Comparison of ENCODE assay signal across 9 mouse cellular contexts in the genomic region with DNA sequence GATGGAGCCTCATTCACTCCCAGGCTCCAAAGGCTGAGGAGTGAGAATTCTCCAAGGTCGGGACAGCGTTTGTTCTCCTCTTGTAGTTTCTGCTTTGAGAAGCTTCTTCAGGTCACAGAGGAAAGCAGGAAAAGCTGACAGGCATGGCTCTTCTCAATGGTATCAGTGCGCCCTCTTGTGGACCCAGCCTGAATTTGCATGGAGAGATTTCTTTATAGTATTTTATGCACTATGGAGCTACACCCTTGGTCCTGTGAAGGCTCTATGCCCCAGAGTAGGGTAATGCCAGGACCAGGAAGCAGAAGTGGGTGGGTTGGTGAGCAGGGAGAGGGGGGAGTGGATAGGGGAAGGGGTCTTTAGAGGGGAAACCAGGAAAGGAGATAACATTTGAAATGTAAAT. TPM values are rescaled to one million over a fixed set of nuclear protein-coding genes. Genes with fewer than 3 reads are reported as not detected.
DNase-seq lines count a peak whose midpoint lies in the region; ATAC-seq and TF ChIP-seq lines count a peak whose summit lies in the region.
"Had no signal": no experiment of that assay in that cellular context is flagged by ENCODE, and none has a peak within 500 bp of the region (broad histone marks: within the 10 kb centered on the region; RNA-seq: fewer than 3 reads in every experiment).

No protein-coding gene starts in this region.

- TF ChIP-seq CTCF in G1E (IDR thresholded peaks at IDR 0.05; ENCODE audit: low read depth, low read length): peak; percentile 8; the same call in 1 of the 2 replicates

- no peak for DNase-seq in G1E (ENCODE audit: low spot score)
- peak; percentile 60 to 61 for DNase-seq in adrenal gland, adult 18-20 months (ENCODE audit: low spot score in 2 of 2)
- peak; percentile 86 for DNase-seq in embryo, embryonic 10 days (ENCODE audit: low spot score)
- peak; percentile 81 for DNase-seq in heart, embryonic 10.5 days (ENCODE audit: low spot score)
- peak; percentile 54 to 82 for DNase-seq in layer of hippocampus, adult 8-10 months (ENCODE audit: low spot score in 2 of 2)
- peak; percentile 71 for DNase-seq in lung, postnatal 10 days
- DNase-seq in right cerebral cortex, postnatal 36 days (ENCODE audit: low spot score in 2 of 2): peak; percentile 22 to 61

- no peak overlapping the region for H3K27ac ChIP-seq in heart, embryonic 10.5 days

- H3K4me3 ChIP-seq in G1E (ENCODE audit: low read depth, low read length): no peak overlapping the region
- H3K4me3 ChIP-seq in heart, embryonic 10.5 days: no peak overlapping the region

- H3K27me3 ChIP-seq in G1E (ENCODE audit: insufficient read depth, low read length): no peaks in the 10 kb centered on the region
- H3K27me3 ChIP-seq in heart, embryonic 10.5 days (ENCODE audit: insufficient read depth, poor library complexity, severe bottlenecking): no peaks in the 10 kb centered on the region

- no peaks in the 10 kb centered on the region for H3K4me1 ChIP-seq in G1E (ENCODE audit: insufficient read depth, low read depth, low read length)
- no peaks in the 10 kb centered on the region for H3K4me1 ChIP-seq in heart, embryonic 10.5 days

- WGBS in heart, embryonic 10.5 days: 5% methylated on average over 3 of the region's 3 CpGs

- no peaks in the 10 kb centered on the region for H3K36me3 ChIP-seq in G1E (replicated peaks)
- no peaks in the 10 kb centered on the region for H3K36me3 ChIP-seq in heart, embryonic 10.5 days

- H3K9me3 ChIP-seq in G1E (replicated peaks): peaks cover 30% of the 10 kb centered on the region
- H3K9me3 ChIP-seq in heart, embryonic 10.5 days: no peaks in the 10 kb centered on the region

- ATAC-seq in G1E (ENCODE audit: extremely low read depth, insufficient number of reproducible peaks, low FRiP score, poor library complexity, severe bottlenecking): no peak; the same call in 1 of the 2 replicates

RNA-seq across cellular contexts. Expression of a gene that starts 51.1 kb away (rescaled TPM):
- not detected in 2 replicates for total RNA-seq in G1E (2014; fragmentation: Nextera tagmentation)
- not detected in 2 replicates for total RNA-seq in G1E (2017)
- not detected in 2 replicates for polyA plus RNA-seq in G1E (2012)
- total RNA-seq in adrenal gland, adult 18-20 months (2021): not detected
- not detected in 2 replicates for polyA plus RNA-seq in heart, embryonic 10.5 days (2016; fragmentation: Nextera tagmentation; extraction: Ambion mirVana)
- total RNA-seq in layer of hippocampus, adult 8-10 months (2022): not detected
- total RNA-seq: hematopoietic stem cell, adult 5-6 weeks had no signal
- polyA plus RNA-seq: stomach, embryonic 14.5 days had no signal
